Mouse (Mus musculus): Measurements from ENCODE around the gene Gm1043.

The Gm1043 gene

DNA sequence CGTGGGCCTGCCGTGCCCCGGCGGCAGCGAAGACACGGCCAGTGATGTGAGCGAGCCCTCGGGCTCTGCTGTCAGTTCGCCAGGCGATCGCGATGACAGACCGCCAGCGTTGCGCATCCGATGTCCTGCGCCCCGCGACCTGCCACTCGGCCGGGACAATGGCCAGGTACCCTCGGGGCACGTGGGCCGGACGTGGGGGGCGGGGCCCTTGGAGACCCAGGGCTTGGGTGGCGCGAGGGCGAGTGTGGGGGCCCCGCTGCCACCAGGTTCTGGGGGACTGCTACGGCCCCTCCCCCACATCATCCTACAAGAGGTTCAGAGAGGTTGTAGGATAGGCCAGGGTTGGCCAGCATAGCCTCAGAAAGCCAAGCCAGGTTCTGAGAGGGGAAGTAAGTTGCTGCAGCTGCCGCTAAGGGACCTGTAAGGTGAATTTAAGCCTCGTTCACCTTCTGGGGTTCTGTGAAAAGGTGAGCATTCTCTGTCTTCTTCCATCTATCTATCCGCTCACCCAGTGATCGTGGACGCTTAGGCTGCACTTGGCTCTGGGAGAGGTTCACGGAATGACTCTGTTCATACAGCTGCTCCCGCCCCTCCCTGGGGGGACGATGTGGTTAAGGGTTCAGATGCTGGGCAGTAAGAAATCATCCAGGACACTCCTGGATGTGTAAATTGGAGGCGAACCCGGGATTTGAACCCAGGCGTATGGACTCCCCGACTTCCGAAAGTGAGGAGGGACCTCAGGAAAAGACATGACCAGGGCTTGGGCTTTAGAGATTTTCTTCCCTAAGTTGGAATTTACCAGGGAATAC lies 157.4 kb downstream of the Gm1043 start:
- DNase-seq (ENCODE audit: low spot score), result no peak

DNA sequence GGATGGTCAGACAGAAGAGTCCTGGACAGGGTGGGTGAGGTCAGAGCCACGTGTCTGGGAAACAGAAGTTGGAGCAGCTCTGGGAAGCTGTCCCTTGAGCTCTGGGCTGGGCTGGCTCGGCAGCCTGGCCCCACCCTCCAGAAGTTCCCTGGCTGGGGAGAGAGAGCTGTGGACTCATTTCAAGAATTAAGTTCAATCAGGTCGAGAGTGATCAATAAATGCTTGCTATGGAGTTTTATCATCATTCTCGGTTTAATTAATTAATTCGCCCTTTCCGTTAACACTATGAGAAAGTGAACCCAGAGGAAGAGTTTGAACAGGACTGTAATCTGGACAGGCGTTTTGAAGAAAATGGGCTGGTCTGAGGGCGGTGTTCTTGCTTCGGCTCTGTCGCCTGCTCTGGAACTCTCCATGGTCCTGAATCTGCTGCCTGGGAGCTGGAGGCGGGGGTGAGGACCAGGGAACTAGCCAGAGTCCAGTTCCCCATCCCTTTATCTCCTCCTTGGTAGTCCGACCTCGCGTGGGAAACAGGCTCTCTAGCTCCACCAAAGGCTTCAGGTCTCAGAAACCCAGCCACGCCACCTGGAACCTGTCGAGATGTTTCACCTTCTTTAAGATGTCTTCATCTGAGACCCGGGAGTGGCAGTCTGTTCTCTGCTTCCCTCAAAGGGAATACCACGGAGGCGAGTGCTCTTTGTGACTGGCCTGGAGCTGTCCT lies 158.2 kb downstream of the Gm1043 start:
- no peak for DNase-seq (ENCODE audit: low spot score)

- no peak for DNase-seq (ENCODE audit: low spot score)
These were observed 159.0 kb downstream of the Gm1043 start for GRCm38 (mm10) chr5:37244161-37244560.

GRCm38 (mm10) chr5:37244666-37245242 lies 159.6 kb downstream of the Gm1043 start:
- no peak for DNase-seq (ENCODE audit: low spot score)

GRCm38 (mm10) chr5:37245651-37246050 lies 160.5 kb downstream of the Gm1043 start:
- no peak for DNase-seq (ENCODE audit: low spot score)

- no peak for DNase-seq (ENCODE audit: low spot score)
These were observed 161.2 kb downstream of the Gm1043 start for GRCm38 (mm10) chr5:37246138-37246910.

GRCm38 (mm10) chr5:37247456-37247855 lies 162.3 kb downstream of the Gm1043 start:
- DNase-seq (ENCODE audit: low spot score), result no peak

GRCm38 (mm10) chr5:37248870-37249269 lies 163.7 kb downstream of the Gm1043 start:
- DNase-seq (ENCODE audit: low spot score), result no peak

DNA sequence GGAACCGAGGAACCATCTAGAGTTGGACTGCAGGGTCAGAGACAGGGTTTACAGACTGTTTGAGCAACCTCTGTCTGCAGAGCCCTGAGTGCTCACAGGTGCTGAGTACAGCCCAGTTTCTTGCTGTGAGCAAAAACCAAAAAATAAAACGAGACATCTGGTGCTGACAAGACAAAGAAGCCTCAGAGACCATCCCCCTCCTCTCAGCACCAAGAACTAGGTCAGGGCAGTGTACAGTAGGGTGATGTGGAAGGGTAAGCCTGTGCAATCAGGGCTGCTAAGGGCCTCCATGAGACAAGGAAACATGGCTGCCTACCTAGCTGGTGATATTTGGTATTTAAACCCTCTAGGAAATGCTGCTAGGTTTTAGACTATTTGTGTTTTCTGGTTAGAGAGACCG lies 166.4 kb downstream of the Gm1043 start:
- no peak for DNase-seq (ENCODE audit: low spot score)

- DNase-seq (ENCODE audit: low spot score), result no peak
These were observed 167.1 kb downstream of the Gm1043 start for GRCm38 (mm10) chr5:37252101-37252804.

GRCm38 (mm10) chr5:37254523-37254922 lies 169.4 kb downstream of the Gm1043 start:
- no peak for DNase-seq (ENCODE audit: low spot score)

DNA sequence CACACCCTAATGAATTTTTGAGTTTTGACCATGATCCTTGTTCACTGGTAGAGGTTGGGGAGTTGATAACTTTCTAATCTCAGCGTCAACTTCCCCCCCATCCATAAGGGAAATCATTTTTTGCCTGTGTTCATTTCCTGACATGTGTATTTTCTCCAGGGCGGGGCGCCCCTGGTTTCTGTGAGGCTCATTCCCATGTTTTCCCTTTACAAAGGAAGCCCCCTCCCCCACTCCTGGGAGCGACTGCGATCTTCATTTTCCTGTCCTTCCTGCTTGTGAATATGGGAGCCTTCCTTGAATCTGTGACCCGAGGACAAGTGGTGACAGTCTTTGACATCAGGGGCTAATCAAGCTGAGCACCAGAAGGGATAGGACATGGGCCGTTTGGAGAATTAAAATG lies 171.7 kb downstream of the Gm1043 start:
- no peak for DNase-seq (ENCODE audit: low spot score)

- DNase-seq (ENCODE audit: low spot score), result no peak
These were observed 172.1 kb downstream of the Gm1043 start for GRCm38 (mm10) chr5:37257243-37257642.

DNA sequence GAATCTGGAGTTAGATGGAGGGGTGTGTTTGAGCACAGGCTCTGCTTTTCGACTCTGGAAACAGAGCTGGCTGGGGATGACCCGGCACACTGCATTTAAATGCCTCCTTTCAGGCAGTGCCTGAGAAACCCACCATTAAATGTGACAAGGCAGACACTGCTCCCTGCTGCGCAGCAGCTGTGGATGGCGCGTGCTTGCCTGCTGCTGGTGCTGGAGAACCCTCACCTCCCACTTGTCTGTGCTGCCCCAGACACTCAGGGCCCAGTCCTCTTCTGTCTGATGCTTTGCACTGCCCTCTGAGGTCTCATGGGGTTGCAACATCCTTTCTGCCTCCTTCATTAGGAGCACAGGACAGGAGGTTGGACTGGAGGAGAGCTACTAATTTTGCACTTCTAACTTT lies 176.6 kb downstream of the Gm1043 start:
- no peak for DNase-seq (ENCODE audit: low spot score)

- DNase-seq (ENCODE audit: low spot score), result no peak
These were observed 178.6 kb downstream of the Gm1043 start for GRCm38 (mm10) chr5:37263816-37264215.
